Mouse (Mus musculus) MEL (cell line): Measurements from ENCODE around the gene Stra6.

Experiments
- CTCF ChIP-seq, 3 experiments: IDR thresholded peaks in 2 of 3; conservative IDR thresholded peaks in 1 of 3; 2 replicates each; pipeline ENCODE4 v1.5.1; 2011 to 2012; ENCODE audit warnings: low read length in 3 of 3, low read depth in 2 of 3, mild to moderate bottlenecking in 2 of 3, improper control_type of control experiment in 1 of 3, inconsistent platforms in 1 of 3, mixed read lengths in 1 of 3, moderate library complexity in 1 of 3; ENCODE audit not compliant: control insufficient read depth in 1 of 3, insufficient read depth in 1 of 3, poor library complexity in 1 of 3, severe bottlenecking in 1 of 3
- EP300 ChIP-seq, 2 experiments: IDR thresholded peaks; 2 replicates each; pipeline ENCODE4 v1.6.1; 2011; ENCODE audit warnings: improper control_type of control experiment in 2 of 2, low read length in 2 of 2, low read depth in 1 of 2, mild to moderate bottlenecking in 1 of 2
- ETS1 ChIP-seq: IDR thresholded peaks from 2 replicates; pipeline ENCODE4 v1.6.1; 2012; ENCODE audit warnings: low read depth, mild to moderate bottlenecking, inconsistent platforms, low read length, improper control_type of control experiment, moderate library complexity
- POLR2A ChIP-seq, 2 experiments: IDR thresholded peaks; 2 replicates each; pipeline ENCODE4 v1.6.1; 2011 to 2012; ENCODE audit warnings: low read length in 2 of 2, mild to moderate bottlenecking in 2 of 2, control low read depth in 1 of 2, improper control_type of control experiment in 1 of 2, low read depth in 1 of 2, moderate library complexity in 1 of 2; ENCODE audit not compliant: control insufficient read depth in 1 of 2, insufficient read depth in 1 of 2, poor library complexity in 1 of 2

GRCm38 (mm10) chr9:58159855-58160254, 96.3 kb downstream of the Stra6 start:
- no peak for TF ChIP-seq CTCF (IDR thresholded peaks at IDR 0.05 in 2 of 3, conservative IDR thresholded peaks at IDR 0.05 in 1 of 3; ENCODE audit: control insufficient read depth in 1 of 3, insufficient read depth in 1 of 3, low read depth in 2 of 3, low read length in 3 of 3, poor library complexity in 1 of 3, severe bottlenecking in 1 of 3)
- no peak for TF ChIP-seq ETS1
- no peak for TF ChIP-seq EP300 (IDR thresholded peaks at IDR 0.05; ENCODE audit: low read depth in 1 of 2, low read length in 2 of 2)
- no peak for TF ChIP-seq POLR2A (IDR thresholded peaks at IDR 0.05; ENCODE audit: control insufficient read depth in 1 of 2, insufficient read depth in 1 of 2, low read depth in 1 of 2, low read length in 2 of 2, poor library complexity in 1 of 2)
